Mouse (Mus musculus): ENCODE measurements at regions not wholly inside any gene's neighbourhood (a gene's known extent, or its start where the extent isn't known, plus 50 kb on each side); places are given as distances from the start of the nearest gene placed in this dataset.

DNA sequence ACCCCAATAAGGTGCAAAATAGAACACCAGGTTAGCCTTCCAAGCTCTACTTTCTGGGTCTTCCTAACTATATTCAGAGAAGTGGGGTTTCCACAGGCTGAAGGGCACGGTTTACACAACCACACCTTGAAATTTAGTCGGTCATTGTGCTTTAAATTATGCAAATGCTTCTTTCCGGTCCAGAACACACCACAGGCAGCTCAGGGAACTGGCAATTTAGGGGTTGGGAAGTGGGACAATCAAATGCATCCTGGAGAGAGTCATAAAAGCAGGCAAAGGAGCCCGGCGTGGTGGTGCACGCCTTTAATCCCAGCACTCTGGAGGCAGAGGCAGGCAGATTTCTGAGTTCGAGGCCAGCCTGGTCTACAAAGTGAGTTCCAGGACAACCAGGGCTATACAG lies 56.0 kb upstream of the Bhlhe23 start:
- no peak for TF ChIP-seq POLR2A (IDR thresholded peaks at IDR 0.05; ENCODE audit: borderline replicate concordance, extremely low read depth, insufficient read depth, insufficient read length, poor library complexity, severe bottlenecking)
- no peak for TF ChIP-seq CTCF (IDR thresholded peaks at IDR 0.05; ENCODE audit: borderline replicate concordance, extremely low read depth, insufficient read depth, insufficient read length)

Measured in brain, embryonic 14.5 days (tissue).